Mouse (Mus musculus): ENCODE measurements around the gene Ahsa1. TPM values are rescaled to one million over a fixed set of nuclear protein-coding genes. Genes with fewer than 3 reads are reported as not detected.

Ahsa1 gene
- 100 to 1,000 TPM; 100 to 141 TPM for total RNA-seq (2023)

DNA sequence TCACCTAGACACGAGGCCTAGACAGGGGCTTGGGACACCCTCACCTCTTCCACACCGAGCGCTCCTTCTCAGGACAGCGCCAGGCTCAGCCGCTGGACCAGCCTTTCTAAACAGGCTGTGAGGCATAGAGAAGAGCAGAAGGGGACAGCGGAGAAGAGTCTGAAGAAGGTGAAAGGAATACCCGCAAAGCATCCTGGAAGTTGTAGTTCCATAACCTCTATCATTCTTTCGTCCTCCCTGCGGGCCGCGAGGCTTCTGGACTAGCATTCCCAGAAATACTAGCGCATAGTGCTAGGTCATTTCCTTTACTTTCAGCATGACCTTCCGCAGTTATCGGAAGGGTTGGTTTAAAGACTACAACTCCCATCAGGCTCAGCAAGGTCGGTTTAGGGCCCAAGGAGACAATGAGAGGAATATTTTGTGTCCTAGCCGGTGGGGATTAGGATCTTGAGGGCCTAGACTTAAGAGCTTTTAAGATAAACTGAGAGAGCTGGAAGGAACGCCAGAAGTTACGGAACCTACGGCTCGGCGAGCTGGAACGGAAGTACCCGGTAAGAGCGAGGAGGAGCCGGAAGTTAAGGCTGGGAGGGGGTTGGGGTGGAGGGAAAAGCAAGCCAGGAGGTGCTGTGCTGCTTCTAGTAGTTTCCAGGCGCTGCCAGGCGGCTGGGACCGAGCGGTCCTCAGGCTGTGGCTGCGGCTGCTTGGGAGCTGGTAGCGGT is at the start of gene Ahsa1, which contains the start of gene Vipas39:
Gene Ahsa1, plus strand, starts transcription at position 372 of the 719 bp plus-strand sequence.
Gene Vipas39, minus strand, starts transcription at position 149 of the 719 bp plus-strand sequence.

DNA sequence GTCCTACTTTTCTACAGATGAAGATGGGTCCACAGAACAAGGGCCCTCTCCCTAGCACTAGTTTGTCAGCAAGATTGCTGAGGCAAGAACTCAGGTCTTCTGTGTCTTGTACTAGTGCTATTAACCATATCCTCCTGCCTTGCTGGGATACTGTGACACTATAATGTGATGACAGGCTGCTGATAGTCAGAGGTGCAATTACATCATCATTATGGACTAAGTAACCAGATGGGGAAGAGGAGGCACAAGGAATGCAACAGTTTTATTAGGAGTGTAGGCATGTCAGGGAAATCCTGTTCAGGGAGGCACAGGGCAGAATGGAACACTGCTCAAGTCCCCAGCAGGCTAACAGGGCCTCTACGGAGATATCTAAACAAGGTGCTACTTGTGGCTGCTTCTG is 27.6 kb upstream of the Ahsa1 start, which contains the start of gene Noxred1:
Gene Noxred1, minus strand, starts transcription at position 101 of the 400 bp plus-strand sequence.

DNA sequence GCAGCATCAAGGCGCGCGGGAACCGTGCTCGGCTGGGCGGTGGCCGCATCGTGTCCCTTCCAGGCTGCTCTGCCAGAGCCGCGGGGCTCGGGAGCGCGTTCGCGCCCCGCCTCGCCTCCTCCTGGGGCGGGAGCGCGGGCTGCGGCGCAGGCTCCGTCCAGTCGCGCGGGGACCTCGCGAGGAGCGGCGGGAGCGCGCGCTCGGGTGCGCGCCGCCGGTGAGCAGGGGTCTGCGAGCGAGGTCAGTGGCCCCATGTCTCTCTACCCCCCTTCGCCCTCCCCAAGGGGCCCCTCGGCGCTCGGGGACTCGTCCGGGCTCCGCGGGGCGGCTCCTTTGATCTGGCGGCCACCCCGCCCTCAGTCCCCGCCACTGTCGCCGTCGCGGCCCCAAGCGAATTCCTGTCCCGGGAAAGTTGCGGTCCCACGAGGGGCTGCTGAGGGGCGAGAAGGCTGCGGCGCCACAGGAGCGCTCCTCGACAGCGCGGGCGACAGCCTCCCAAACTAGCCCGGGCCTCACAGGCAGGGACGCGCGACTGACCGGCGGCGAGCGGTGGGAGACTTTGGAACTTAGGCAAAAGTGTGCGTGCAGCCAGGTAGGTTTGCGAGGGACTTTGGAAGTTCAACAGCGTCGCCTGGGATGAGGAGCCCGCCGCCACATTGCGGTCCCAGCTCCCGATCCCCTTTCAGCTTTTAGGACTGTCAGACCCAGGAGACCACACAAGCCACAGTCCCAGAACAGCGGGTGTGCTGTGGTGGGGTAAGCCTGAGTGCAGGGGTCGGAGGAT is 33.6 kb downstream of the Ahsa1 start, which contains the start of gene Ism2:
Gene Ism2, minus strand, starts transcription at position 49 of the 784 bp plus-strand sequence.

Other genes with a start within 250 kb of the Ahsa1 start
- not detected for gene Tmem63c, start 245.1 kb upstream of the Ahsa1 start, total RNA-seq (2023)
- under 1 TPM; 0.55 to 0.56 TPM for gene Ngb, start 163.9 kb upstream of the Ahsa1 start, total RNA-seq (2023)
- 10 to 100 TPM; 17.2 to 20.8 TPM for gene Gstz1, start 119.3 kb upstream of the Ahsa1 start, total RNA-seq (2023)
- 1 to 10 TPM; 7.0 to 7.3 TPM for gene Pomt2, start 118.5 kb upstream of the Ahsa1 start, total RNA-seq (2023)
- 1 to 10 TPM; 1.3 to 2.2 TPM for gene Samd15, start 66.8 kb upstream of the Ahsa1 start, total RNA-seq (2023)
- 10 to 100 TPM; 41.6 to 43.2 TPM for gene Tmed8, start 66.0 kb upstream of the Ahsa1 start, total RNA-seq (2023)
- 10 to 100 TPM in 1 of 2 experiments, 1 to 10 TPM in 1; 9.0 to 12.5 TPM for gene Noxred1, start 27.7 kb upstream of the Ahsa1 start, total RNA-seq (2023)
- gene Vipas39, start 223 bp upstream of the Ahsa1 start, total RNA-seq (2023): 10 to 100 TPM; 42.7 to 43.9 TPM
- not detected for gene Ism2, start 33.2 kb downstream of the Ahsa1 start, total RNA-seq (2023)
- gene Sptlc2, start 121.9 kb downstream of the Ahsa1 start, total RNA-seq (2023): 10 to 100 TPM; 85.3 to 95.0 TPM
- 10 to 100 TPM; 42.5 to 54.8 TPM for gene Slirp, start 177.4 kb downstream of the Ahsa1 start, total RNA-seq (2023)
- gene Alkbh1, start 177.5 kb downstream of the Ahsa1 start, total RNA-seq (2023): 100 to 1,000 TPM in 1 of 2 experiments, 10 to 100 TPM in 1; 81.2 to 104 TPM
- 10 to 100 TPM; 91.0 to 94.3 TPM for gene Snw1, start 205.8 kb downstream of the Ahsa1 start, total RNA-seq (2023)
- gene Gm5788, start 228.2 kb downstream of the Ahsa1 start, total RNA-seq (2023): not detected
- gene Gm8300, start 247.8 kb downstream of the Ahsa1 start, total RNA-seq (2023): not detected

Data from B cell, adult 67 days (primary cell).